ENCODE assay signal across 23 mouse cellular contexts in the genomic region with DNA sequence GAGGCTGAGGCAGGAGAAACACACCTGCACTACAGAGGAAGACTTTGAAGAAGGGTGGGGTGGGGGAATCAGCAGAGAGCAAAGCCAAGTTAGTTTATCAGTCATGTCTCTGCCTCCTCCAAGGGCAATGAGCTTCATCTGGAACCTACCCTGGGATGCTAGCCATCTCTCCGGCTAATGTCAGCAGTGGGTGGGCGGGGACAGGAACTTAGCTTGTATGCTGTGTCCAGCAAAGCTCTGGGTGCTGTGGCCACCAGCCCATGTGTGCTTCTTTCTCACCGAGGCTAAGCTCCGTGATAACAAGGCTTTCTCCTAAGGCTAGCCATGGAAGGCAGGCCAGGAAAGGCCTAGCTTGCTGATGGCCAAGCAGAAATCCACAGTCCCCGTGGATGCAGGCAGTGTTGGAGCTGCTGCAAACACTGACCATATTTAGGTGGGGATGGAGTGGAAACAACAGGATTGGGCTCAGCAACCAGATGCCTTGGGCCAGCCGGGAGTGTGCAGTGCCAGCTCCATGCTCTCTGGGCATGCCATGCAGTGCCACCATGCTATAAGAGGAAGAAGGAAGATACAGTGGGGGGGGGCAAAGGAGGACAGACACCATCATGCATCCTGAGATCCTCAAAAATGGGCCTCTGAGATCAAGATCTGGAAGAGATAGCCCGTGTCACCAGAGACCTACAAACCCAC.
DNase-seq lines count a peak whose midpoint lies in the region; ATAC-seq lines count a peak whose summit lies in the region.
"Had no signal": no experiment of that assay in that cellular context is flagged by ENCODE, and none has a peak within 500 bp of the region (broad histone marks: within the 10 kb centered on the region; RNA-seq: fewer than 3 reads in every experiment).

No protein-coding gene starts in this region.

- H3K36me3 ChIP-seq in megakaryocyte, embryonic 14.5 days (replicated peaks; ENCODE audit: low read length), result no peaks in the 10 kb centered on the region
- H3K36me3 ChIP-seq: heart, embryonic 12.5 days; heart, embryonic 15.5 days; hindbrain, embryonic 13.5 days; intestine, embryonic 15.5 days had no signal

- intact Hi-C loops in left cerebral cortex, postnatal 4 days (cut with DNase I), result no loop called here

- peak overlapping the region; percentile 16 for H3K4me3 ChIP-seq in megakaryocyte, embryonic 14.5 days (replicated peaks)
- H3K4me3 ChIP-seq: forebrain, embryonic 10.5 days; forebrain, embryonic 13.5 days; heart, embryonic 12.5 days; heart, embryonic 15.5 days; hindbrain, embryonic 10.5 days; hindbrain, embryonic 13.5 days; intestine, embryonic 15.5 days had no signal

- peak; percentile 27 to 49 for DNase-seq in cerebellum, adult 18-20 months
- DNase-seq in cerebellum, postnatal 4 days (ENCODE audit: low spot score in 2 of 2), result no peak
- peak; percentile 54 to 64 for DNase-seq in cerebellum, postnatal 10 days
- no peak for DNase-seq in cerebellum, adult 11-12 months
- DNase-seq in left cerebral cortex, postnatal 4 days, result peak; percentile 25
- no peak for DNase-seq in left cerebral cortex, adult 18-20 months (ENCODE audit: low spot score in 2 of 2)
- DNase-seq: adrenal gland, adult 8-10 months; adrenal gland, postnatal 25 days; gastrocnemius, postnatal 10 days; heart, adult 18-20 months; heart, postnatal 36 days had no signal

- H3K4me1 ChIP-seq in megakaryocyte, embryonic 14.5 days, result no peaks in the 10 kb centered on the region

- no peaks in the 10 kb centered on the region for H3K27me3 ChIP-seq in megakaryocyte, embryonic 14.5 days (replicated peaks)
- H3K27me3 ChIP-seq: forebrain, embryonic 13.5 days; heart, embryonic 12.5 days; heart, embryonic 15.5 days; hindbrain, embryonic 13.5 days; intestine, embryonic 15.5 days had no signal

- H3K9me3 ChIP-seq in megakaryocyte, embryonic 14.5 days, result peaks cover 28% of the 10 kb centered on the region
- H3K9me3 ChIP-seq: forebrain, embryonic 10.5 days; forebrain, embryonic 13.5 days; heart, embryonic 12.5 days; heart, embryonic 15.5 days; hindbrain, embryonic 10.5 days; hindbrain, embryonic 13.5 days; intestine, embryonic 15.5 days had no signal

- no peak for ATAC-seq in megakaryocyte, adult 5-6 weeks (ENCODE audit: poor library complexity, severe bottlenecking)
- ATAC-seq: activated CD4-positive, CD25-positive, alpha-beta regulatory T cell, adult 4 months; forebrain, embryonic 13.5 days; forebrain, embryonic 16.5 days; hindbrain, embryonic 16.5 days; intestine, embryonic 15.5 days had no signal

Comparison
In these comparisons a context has a peak if more than half of its experiments do, and no peak if none do; other contexts are left out.
1. DNase-seq: peak in cerebellum, adult 18-20 months (2 of 2), cerebellum, postnatal 10 days (2 of 2) and left cerebral cortex, postnatal 4 days (single experiment); none in cerebellum, postnatal 4 days (0 of 2), cerebellum, adult 11-12 months (single experiment) and left cerebral cortex, adult 18-20 months (0 of 2).